Mouse (Mus musculus): Measurements from ENCODE around the gene 2310057J18Rik. TPM values are rescaled to one million over a fixed set of nuclear protein-coding genes. Genes with fewer than 3 reads are reported as not detected.
"Not testable (repeated sequence)": the region's sequence is repeated elsewhere in the genome, so short reads cannot be mapped to it uniquely, and the experiment has no call there.

The 2310057J18Rik gene
- polyA plus RNA-seq (2015; fragmentation: Nextera tagmentation; extraction: Ambion mirVana) = not detected in 2 replicates

DNA sequence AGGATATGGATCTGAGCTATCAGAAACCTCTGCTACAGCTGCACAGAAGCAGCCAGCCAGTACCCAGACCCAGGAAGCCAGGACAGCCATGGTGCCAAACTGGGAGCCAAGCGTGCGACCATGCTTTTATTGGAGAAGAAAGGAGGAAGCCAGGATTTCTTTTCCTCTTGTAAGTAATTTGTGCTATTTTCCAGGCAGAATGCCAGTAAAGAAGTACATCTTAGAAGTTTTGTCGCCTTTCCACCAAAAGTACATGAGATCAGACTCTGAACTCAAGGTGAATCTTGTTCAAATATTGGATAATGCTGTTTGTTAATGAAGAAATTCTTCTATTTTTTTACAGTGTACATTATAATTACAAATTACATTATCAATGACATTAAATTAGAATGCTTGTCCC lies at the start of gene 2310057J18Rik:
Gene 2310057J18Rik, minus strand, starts transcription at position 101 of the 400 bp plus-strand sequence.
- Histone ChIP-seq H3K27ac (no peak within 1 kb of the TSS), H3K27me3 (no peaks in the 10 kb centered on the region), H3K36me3 (no peaks in the 10 kb centered on the region), H3K9ac (replicated peaks) (no peak within 1 kb of the TSS), H3K4me2 (replicated peaks) (no peak within 1 kb of the TSS), H3K9me3 (no peaks in the 10 kb centered on the region), H3K4me3 (replicated peaks) (no peak within 1 kb of the TSS), H3K4me1 (replicated peaks) (no peaks in the 10 kb centered on the region)
- no peak for ATAC-seq
- WGBS = 92% methylated on average over 3 of the region's 3 CpGs

DNA sequence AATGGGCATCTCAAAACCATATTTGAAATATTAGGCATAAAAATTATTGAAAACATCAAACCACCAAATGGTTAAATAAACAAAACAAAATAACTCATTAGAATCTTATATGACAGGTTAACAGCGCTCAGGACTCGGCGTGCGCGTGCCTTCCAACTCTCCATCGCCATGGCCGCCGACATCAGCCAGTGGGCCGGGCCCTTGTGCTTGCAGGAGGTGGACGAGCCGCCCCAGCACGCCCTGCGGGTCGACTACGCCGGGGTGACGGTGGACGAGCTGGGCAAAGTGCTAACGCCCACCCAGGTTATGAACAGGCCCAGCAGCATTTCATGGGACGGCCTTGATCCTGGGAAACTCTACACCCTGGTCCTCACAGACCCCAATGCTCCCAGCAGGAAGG lies 43.9 kb upstream of the 2310057J18Rik start:
- H3K9ac ChIP-seq (replicated peaks); H3K4me1 ChIP-seq (replicated peaks); H3K9me3 ChIP-seq; H3K4me3 ChIP-seq (replicated peaks); H3K36me3 ChIP-seq; H3K4me2 ChIP-seq (replicated peaks); H3K27ac ChIP-seq; H3K27me3 ChIP-seq; ATAC-seq: not testable (repeated sequence)
- WGBS = 92% methylated on average over 10 of the region's 20 CpGs

DNA sequence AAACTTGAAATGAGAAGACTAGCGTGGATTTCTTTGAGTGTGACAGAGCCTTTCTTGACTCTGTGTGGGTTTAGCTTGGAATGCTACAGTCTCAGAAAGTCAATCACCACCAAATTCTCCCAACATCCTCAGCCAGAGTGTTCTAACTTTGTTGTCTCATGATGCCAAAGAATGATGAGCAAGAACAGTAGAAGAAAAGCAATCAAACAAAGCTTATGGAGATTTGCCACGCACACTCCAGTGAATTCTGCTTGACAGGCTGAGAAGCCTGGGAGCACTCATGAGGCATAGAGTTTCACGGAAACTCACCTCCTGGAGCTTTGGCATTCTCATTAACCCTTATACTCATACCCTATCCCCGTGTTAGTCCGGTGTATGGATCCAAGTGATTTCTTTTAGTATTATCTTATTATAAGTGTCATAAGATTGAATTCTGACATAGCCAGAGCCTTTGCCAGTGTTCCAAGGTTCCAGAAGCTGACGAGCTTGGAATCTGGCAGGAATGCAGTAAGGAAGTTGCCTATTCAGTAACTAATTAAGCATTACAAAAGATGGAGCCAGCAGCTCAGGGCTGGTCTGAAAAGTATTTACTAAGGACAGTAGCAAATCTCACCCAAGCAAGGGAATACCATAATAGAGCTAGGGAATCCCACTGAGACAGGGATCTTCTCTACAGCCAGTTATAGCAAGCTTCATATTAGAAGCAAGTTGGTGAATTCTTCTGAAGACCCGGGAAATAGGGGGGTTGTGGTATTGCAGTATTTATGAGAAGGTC lies 33.6 kb upstream of the 2310057J18Rik start:
- ATAC-seq = no peak
- WGBS = 61% methylated on average over 7 of the region's 7 CpGs
- Histone ChIP-seq H3K4me2 (replicated peaks) (no peak overlapping the region), H3K27me3 (no peaks in the 10 kb centered on the region), H3K4me1 (replicated peaks) (no peaks in the 10 kb centered on the region), H3K36me3 (no peaks in the 10 kb centered on the region), H3K27ac (no peak overlapping the region), H3K9ac (replicated peaks) (no peak overlapping the region), H3K4me3 (replicated peaks) (no peak overlapping the region), H3K9me3 (no peaks in the 10 kb centered on the region)

DNA sequence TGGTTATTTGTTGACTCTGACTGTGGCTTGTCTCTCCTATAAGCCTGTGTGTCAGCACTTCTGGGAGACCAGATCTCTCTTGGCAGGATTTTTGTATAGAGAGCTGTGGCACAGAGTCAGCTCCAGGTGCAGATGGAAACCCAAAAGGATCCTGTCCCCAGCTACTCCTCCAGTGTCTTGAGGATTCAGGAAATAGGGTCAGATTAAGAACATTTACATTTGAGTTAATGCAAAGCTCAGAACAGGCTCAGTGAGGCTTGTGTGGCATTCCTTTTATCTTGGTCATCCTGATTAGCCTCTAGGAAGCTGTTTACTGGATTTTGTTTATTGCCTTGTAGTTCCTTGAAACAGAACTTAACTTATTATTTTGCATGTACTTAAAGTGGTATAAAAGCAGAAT lies 11.7 kb upstream of the 2310057J18Rik start:
- no peaks in the 10 kb centered on the region for H3K36me3 ChIP-seq
- no peaks in the 10 kb centered on the region for H3K4me1 ChIP-seq (replicated peaks)
- no peak overlapping the region for H3K9ac ChIP-seq (replicated peaks)
- H3K27me3 ChIP-seq = no peaks in the 10 kb centered on the region
- no peak for ATAC-seq
- H3K9me3 ChIP-seq = no peaks in the 10 kb centered on the region
- H3K4me2 ChIP-seq (replicated peaks) = no peak overlapping the region
- no peak overlapping the region for H3K4me3 ChIP-seq (replicated peaks)
- H3K27ac ChIP-seq = no peak overlapping the region

DNA sequence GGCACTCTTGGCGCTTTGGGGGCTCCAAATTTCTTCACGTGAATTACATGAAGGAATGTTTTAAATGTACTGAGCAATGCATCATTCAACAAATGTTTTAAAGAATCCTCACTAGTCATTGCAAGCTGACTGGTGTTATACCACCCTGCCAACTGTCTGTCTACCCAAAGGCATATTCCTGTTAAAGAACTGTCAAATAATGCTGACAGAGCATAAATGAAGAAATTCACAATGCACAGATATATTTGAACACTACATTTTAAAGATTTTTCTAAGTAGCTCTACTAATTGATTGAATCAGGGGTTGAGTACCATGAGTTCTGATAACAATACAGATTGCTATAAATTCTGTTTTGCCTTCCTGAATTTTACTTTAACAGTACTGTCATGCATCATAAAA lies 2.9 kb upstream of the 2310057J18Rik start:
- H3K9ac ChIP-seq (replicated peaks) = no peak overlapping the region
- H3K4me2 ChIP-seq (replicated peaks) = no peak overlapping the region
- no peaks in the 10 kb centered on the region for H3K36me3 ChIP-seq
- no peaks in the 10 kb centered on the region for H3K9me3 ChIP-seq
- no peaks in the 10 kb centered on the region for H3K27me3 ChIP-seq
- no peak for ATAC-seq
- WGBS = 86% methylated on average over 2 of the region's 2 CpGs
- H3K4me3 ChIP-seq (replicated peaks) = no peak overlapping the region
- H3K27ac ChIP-seq = no peak overlapping the region
- no peaks in the 10 kb centered on the region for H3K4me1 ChIP-seq (replicated peaks)

DNA sequence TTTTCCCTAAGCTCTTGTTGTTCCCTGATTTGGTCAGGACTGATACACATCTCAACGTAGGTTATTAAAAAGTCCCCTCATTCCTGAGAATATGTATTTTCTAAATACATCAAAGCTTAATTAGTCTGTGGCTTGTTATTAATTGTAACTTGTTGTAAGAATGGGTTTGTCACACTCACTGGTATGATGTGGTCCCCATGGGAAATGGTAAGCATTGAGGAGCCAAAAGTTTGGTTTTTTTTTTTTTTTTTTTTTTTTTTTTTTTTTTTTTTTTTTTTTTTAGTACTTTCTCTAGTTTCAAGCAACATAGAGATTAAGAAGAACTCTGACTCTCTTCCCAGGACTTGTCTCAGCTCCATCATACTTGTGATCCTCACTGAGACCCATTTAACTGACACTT lies 17.9 kb downstream of the 2310057J18Rik start:
- no peak overlapping the region for H3K4me2 ChIP-seq (replicated peaks)
- H3K27ac ChIP-seq = no peak overlapping the region
- no peaks in the 10 kb centered on the region for H3K9me3 ChIP-seq
- no peak overlapping the region for H3K9ac ChIP-seq (replicated peaks)
- no peaks in the 10 kb centered on the region for H3K4me1 ChIP-seq (replicated peaks)
- WGBS = 87% methylated on average over 1 of the region's 1 CpGs
- no peak for ATAC-seq
- H3K27me3 ChIP-seq = no peaks in the 10 kb centered on the region
- no peaks in the 10 kb centered on the region for H3K36me3 ChIP-seq
- no peak overlapping the region for H3K4me3 ChIP-seq (replicated peaks)

DNA sequence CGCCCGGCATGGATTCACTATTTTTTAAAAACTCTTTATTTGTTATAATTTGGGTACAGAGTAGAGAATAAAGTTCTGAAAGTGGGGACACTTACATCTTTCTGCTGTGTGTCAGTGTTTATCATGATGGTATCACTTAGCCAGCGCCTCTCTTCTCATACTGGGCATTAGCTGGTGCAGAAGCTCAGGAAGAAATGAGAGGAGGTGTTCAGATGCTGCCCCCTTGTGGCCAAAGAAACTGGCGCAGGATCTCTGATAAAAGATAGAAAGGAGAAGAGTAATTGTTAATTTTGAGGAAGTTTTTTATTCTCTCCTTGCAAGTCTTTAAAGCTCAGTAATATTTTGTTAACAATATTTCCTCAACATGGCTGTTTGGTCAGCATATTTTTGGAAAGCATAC lies 31.0 kb downstream of the 2310057J18Rik start:
- ATAC-seq = peak; percentile 77; the same call in 1 of the 2 replicates
- H3K9me3 ChIP-seq = no peaks in the 10 kb centered on the region
- no peaks in the 10 kb centered on the region for H3K4me1 ChIP-seq (replicated peaks)
- 49% methylated on average over 4 of the region's 4 CpGs for WGBS
- no peak overlapping the region for H3K27ac ChIP-seq
- H3K4me3 ChIP-seq (replicated peaks) = no peak overlapping the region
- no peak overlapping the region for H3K4me2 ChIP-seq (replicated peaks)
- H3K9ac ChIP-seq (replicated peaks) = no peak overlapping the region
- no peaks in the 10 kb centered on the region for H3K27me3 ChIP-seq
- no peaks in the 10 kb centered on the region for H3K36me3 ChIP-seq

DNA sequence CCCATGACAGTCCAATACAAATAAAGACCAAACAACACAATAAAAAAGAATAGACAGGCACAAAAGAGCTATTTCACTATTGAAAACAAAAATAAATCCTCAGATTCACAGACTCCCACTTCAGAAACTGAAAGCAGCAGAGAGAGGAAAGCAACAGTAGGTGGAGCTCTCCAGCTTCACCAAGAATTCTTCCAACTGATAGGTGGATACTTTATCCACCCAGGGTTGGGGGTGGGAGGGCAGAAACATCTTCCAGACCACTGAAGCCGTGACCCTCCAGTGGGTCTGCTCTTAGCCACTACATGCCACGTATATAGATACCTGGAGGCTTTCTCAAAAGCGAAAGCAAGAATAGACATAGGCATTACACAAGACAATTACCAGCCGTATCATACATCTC lies 31.6 kb downstream of the 2310057J18Rik start:
- H3K4me1 ChIP-seq (replicated peaks) = no peaks in the 10 kb centered on the region
- H3K27ac ChIP-seq = no peak overlapping the region
- no peaks in the 10 kb centered on the region for H3K9me3 ChIP-seq
- no peaks in the 10 kb centered on the region for H3K27me3 ChIP-seq
- H3K9ac ChIP-seq (replicated peaks) = no peak overlapping the region
- H3K36me3 ChIP-seq = no peaks in the 10 kb centered on the region
- no peak overlapping the region for H3K4me3 ChIP-seq (replicated peaks)
- no peak overlapping the region for H3K4me2 ChIP-seq (replicated peaks)
- 66% methylated on average over 4 of the region's 4 CpGs for WGBS
- ATAC-seq = 0 out of 2 replicates have a peak, but pooled peaks have one; percentile 30

Other genes with a start within 250 kb of the 2310057J18Rik start
- gene Soga3, start 157.5 kb upstream of the 2310057J18Rik start, polyA plus RNA-seq (2015; fragmentation: Nextera tagmentation; extraction: Ambion mirVana) = 89.9 and 96.3 TPM in 2 replicates
- gene Gm49353, start 212.7 kb upstream of the 2310057J18Rik start, polyA plus RNA-seq (2015; fragmentation: Nextera tagmentation; extraction: Ambion mirVana) = 11.5 and 14.3 TPM in 2 replicates
- gene 9330159F19Rik, start 225.3 kb upstream of the 2310057J18Rik start, polyA plus RNA-seq (2015; fragmentation: Nextera tagmentation; extraction: Ambion mirVana) = 27.6 and 28.3 TPM in 2 replicates

Data from midbrain, embryonic 13.5 days (tissue).